Mouse (Mus musculus) yolk sac, embryonic 10.5 days (tissue): ENCODE results near the gene Gm17482.

Experiments used
- DNase-seq: peaks from one replicate; pipeline ENCODE4 v3.0.0-alpha.2; 2017; ENCODE audit warnings: low spot score

Gm17482 gene

DNA sequence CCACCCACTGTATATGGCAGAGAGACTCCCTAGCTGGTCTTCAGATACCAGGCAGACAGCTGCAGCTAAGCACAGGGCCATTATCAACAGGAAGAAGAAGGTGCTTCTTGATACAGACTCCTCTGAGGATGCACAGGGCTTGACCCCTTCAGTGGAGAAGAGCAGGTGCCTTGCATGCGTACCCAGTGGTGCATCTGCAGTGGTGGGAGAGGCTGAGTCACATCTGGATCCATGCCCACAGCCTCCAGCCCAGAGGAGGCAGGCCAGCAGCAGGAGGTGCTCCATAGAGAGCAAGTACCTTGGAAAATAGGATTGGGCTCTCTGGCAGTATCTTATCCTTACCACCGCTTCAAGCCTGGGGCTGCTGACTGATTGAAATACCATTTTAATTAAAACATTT, 66.7 kb downstream of the Gm17482 start:
- DNase-seq = no peak

DNA sequence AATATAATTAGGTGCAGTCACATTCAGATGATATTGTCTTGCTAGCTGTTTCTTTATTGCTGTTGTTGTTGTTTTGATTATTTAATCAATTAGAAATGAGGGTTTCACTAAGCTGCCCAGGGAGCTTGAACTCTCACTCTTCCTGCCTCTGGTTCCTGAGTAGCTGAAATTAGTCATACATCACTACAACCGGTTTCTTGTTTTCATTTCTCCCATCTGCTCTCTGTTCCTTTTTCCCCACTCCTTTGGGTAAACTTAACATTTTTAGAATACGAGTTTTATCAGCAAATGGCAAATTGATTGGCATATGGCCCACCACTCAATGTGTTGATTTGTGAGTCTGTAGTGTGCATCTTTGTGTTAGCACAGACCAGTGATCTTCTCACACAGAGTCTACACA, 80.0 kb downstream of the Gm17482 start:
- no peak for DNase-seq
